Mouse (Mus musculus) testis, adult 2 months (tissue): ENCODE measurements around the gene Oscp1. TPM values are rescaled to one million over a fixed set of nuclear protein-coding genes. Genes with fewer than 3 reads are reported as not detected.
A peak's percentile ranks its signal among the peaks of the same experiment; 100 is the strongest.

Experiments
- H3K27ac ChIP-seq: fragments of 200-500 bp; 2 replicates; pipeline ENCODE4 v1.5.1; 2012; ENCODE audit warnings: low read depth, low read length; ENCODE audit not compliant: control insufficient read depth, insufficient read depth
- H3K27me3 ChIP-seq: fragments of 200-500 bp; 2 replicates; pipeline ENCODE4 v1.6.1; 2012; ENCODE audit warnings: mild to moderate bottlenecking, low read length, moderate library complexity; ENCODE audit not compliant: control insufficient read depth, insufficient read depth
- H3K36me3 ChIP-seq: fragments of 200-500 bp; 2 replicates; pipeline ENCODE4 v1.6.1; 2012; ENCODE audit warnings: mild to moderate bottlenecking, low read length; ENCODE audit not compliant: control insufficient read depth, insufficient read depth
- H3K4me1 ChIP-seq: fragments of 200-500 bp; 2 replicates; pipeline ENCODE4 v1.6.1; 2012; ENCODE audit warnings: low read length; ENCODE audit not compliant: control insufficient read depth, insufficient read depth
- H3K4me3 ChIP-seq: fragments of 200-500 bp; 2 replicates; pipeline ENCODE4 v1.5.1; 2012; ENCODE audit warnings: low read depth, mild to moderate bottlenecking, low read length, moderate library complexity, mixed read lengths; ENCODE audit not compliant: control insufficient read depth
- CTCF ChIP-seq: fragments of 200-500 bp; IDR thresholded peaks from 2 replicates; pipeline ENCODE4 v1.5.1; 2012; ENCODE audit warnings: low read depth, mild to moderate bottlenecking, inconsistent platforms, low read length, moderate library complexity; ENCODE audit not compliant: control insufficient read depth, insufficient read depth, insufficient replicate concordance
- POLR2A ChIP-seq: fragments of 200-500 bp; IDR thresholded peaks from 2 replicates; pipeline ENCODE4 v1.6.1; 2012; ENCODE audit warnings: low read depth, mild to moderate bottlenecking, inconsistent platforms, low read length, moderate library complexity; ENCODE audit not compliant: control insufficient read depth
- polyA plus RNA-seq: library from polyadenylated mRNA; depleted of rRNA; stranded (reverse); fragments of >200 nt; gene quantifications from 2 replicates; pipeline ENCODE4 v1.2.3, GENCODE M21; 2012

The Oscp1 gene
- polyA plus RNA-seq, 1 experiment, result 189 TPM

DNA sequence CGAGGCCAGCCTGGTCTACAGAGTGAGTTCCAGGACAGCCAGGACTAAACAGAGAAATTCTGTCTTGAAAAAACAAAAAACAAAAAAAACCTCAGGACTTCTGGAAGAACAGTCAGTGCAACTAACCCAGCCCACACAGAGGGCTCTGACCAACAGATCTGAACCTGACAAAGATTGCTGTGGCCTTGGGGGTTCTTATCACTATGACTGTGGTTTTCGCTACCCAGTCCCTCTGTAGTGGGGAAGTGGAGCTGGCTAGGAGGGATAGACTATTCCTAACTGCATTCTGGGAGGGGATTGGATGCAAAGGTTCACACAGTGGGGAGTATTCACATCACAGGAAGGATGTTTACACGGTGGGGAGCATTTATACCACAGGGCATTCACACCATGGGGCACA lies 29.3 kb upstream of the Oscp1 start:
- no peak overlapping the region for H3K4me3 ChIP-seq
- H3K27me3 ChIP-seq, result no peaks in the 10 kb centered on the region
- no peak overlapping the region for H3K27ac ChIP-seq
- TF ChIP-seq POLR2A (no peak), CTCF (no peak)
- H3K36me3 ChIP-seq, result no peaks in the 10 kb centered on the region
- peaks cover 6% of the 10 kb centered on the region for H3K4me1 ChIP-seq

DNA sequence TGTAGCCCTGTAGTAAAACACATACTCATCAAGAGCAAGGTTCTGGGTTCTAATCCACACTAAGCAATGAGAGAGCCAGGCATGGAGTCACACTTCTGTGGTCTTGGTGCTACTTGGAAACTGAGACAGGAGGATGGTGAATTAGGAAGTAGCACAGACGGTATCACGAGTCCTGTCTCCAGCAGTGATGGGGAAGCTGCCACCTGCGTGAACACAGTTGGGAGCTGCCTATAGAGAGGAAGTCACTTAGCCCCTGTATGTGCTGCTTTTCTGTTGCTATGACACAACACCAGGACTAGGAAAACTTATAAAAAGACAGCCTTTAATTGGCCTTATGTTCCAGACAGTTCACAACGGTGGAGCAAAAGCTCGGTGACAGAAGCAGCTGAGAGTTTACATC lies 27.7 kb upstream of the Oscp1 start:
- Histone ChIP-seq H3K4me3 (no peak overlapping the region), H3K4me1 (no peaks in the 10 kb centered on the region)

DNA sequence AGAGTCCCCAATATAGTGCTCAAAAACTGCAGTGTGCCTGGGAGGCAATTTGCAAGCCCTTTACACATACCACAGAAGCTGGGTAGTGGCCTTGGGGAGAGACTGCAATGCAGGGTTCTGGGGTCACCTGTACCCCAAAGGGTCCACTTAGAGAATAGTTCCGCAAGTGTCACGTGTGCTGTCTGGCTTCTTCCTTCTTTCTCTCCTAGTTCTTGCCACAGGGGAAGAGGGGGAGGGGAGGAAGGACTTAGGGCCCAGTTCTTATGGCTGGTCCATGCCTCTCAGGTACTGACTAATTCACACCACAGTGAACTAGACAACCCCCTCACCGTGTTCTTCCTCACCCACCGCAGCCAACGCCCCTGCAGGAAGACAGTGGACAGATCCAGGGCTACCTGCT lies 23.0 kb upstream of the Oscp1 start:
- H3K27ac ChIP-seq, result no peak overlapping the region
- TF ChIP-seq CTCF, result no peak
- no peak for TF ChIP-seq POLR2A
- no peaks in the 10 kb centered on the region for H3K36me3 ChIP-seq
- no peak overlapping the region for H3K4me3 ChIP-seq
- H3K4me1 ChIP-seq, result no peaks in the 10 kb centered on the region
- H3K27me3 ChIP-seq, result no peaks in the 10 kb centered on the region

More for the DNA sequence above, 27.7 kb upstream of the Oscp1 start:
- Histone ChIP-seq H3K36me3 (no peaks in the 10 kb centered on the region), H3K27ac (no peak overlapping the region), H3K27me3 (no peaks in the 10 kb centered on the region)
- TF ChIP-seq CTCF (no peak), POLR2A (no peak)

DNA sequence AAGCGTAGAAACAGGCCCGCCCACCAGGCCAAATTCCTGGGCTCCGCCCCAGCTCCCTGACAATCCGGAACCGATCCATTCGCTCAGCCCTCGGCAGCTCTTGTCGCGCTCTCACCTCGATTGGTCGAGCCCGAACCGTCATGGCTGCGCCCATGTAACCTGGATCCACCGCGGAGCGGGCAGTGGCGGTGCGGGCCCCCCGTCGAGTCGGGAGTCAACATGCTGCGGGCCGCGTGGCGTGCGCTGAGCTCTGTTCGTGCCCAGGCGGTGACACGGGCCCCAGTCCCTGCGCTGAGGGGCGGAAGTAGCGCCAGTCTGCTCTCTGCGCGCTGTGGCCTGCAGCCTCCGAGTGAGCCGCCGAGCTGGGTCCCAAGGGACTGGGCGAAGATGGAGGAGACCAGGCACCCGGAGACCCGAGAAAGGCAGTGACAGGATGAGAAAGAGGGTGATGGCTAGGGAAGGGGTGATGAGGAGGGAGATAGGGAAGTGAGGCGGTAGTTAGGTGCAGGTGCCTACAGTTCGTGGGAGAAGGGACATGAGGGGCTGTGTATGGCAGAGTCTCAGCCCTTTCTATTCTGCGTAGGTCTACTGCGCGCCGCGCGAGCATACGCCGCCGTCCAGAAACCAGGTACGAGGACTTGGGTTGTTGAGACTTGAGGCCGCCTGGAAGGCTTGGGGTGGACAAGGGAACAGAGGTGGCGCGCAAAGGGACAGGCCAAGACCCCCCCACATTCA lies 11.3 kb upstream of the Oscp1 start, which contains the start of gene Mrps15:
Gene Mrps15 (plus strand): TSS at position 75 of the 735 bp plus-strand sequence.
- H3K27ac ChIP-seq, result peak within 1 kb of the TSS; percentile 68
- peak within 1 kb of the TSS; percentile 87 for H3K4me3 ChIP-seq
- peaks cover 2% of the 10 kb centered on the region; the same call in 1 of the 2 replicates for H3K4me1 ChIP-seq
- H3K36me3 ChIP-seq, result no peaks in the 10 kb centered on the region
- TF ChIP-seq POLR2A (peak; percentile 76), CTCF (no peak)
- H3K27me3 ChIP-seq, result no peaks in the 10 kb centered on the region

DNA sequence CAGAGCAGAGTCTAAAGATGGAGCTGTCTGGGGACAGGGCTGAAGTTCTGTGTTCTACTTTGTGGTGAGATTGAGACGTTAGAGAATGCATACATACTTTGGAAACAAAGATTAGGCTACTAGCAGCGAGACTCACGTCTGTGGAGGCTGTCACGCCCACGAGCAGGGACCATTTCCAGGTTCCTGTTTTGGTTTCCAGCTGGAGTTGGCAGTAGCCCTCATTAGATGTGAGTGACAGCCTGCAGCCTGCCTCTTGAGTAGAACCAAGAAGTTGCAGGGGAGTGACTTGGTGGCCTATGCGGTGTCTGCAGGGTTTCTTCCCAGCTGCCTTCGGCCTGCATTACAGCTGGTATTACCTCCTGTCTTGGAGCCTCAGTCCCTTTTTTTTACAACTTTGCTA lies 6.7 kb upstream of the Oscp1 start:
- no peak overlapping the region for H3K27ac ChIP-seq
- peaks cover under 1% of the 10 kb centered on the region; the same call in 1 of the 2 replicates for H3K4me1 ChIP-seq
- no peak overlapping the region for H3K4me3 ChIP-seq
- peaks cover 2% of the 10 kb centered on the region; the same call in 1 of the 2 replicates for H3K36me3 ChIP-seq
- TF ChIP-seq POLR2A, result no peak
- TF ChIP-seq CTCF, result no peak
- H3K27me3 ChIP-seq, result no peaks in the 10 kb centered on the region

DNA sequence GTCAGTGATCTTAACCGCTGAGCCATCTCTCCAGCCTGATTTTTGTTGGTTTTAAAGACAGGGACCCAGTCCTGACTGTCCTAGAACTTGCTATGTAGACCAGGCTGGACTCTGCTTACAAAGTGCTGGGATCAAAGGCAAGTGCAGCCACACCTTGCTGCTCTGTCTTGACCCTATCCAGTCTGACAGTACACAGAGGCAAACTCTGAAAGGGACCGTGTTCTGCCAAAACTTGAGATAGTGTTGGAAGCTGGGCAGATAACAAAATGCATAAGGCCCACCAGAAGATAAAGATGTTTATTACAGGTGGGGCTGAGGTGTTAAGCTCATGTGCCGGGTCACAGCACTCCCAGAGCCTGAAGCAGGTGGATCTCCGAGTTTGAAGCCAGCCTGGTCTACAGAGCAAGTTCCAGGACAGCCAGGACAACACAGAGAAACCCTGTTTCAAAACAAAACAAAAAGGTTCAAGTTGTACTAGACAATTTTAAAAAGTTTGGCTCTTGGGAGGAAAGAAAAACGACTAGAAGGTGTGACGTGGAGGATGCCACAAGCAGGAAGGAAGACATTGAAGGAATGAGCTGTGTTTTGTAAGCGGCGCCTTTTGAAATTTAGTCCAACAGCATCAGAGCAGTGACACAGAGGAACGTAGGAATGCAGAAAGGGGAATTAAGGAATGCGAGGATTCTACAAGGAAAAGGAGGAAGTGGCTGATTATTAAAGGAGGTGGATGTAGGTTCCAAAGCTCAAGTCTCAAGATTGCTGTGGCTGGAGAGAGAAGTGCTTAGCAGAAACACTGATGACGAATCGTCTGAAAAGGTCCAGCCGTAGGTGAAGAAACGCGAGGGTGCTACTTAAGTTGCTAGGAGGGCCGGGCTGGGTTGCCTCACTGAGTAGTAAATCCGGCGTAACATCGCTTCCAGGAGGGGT lies 895 bp upstream of the Oscp1 start:
- Histone ChIP-seq H3K27me3 (no peaks in the 10 kb centered on the region), H3K4me1 (peaks cover 3% of the 10 kb centered on the region; the same call in 1 of the 2 replicates), H3K27ac (peak overlapping the region; percentile 79), H3K36me3 (peaks cover 2% of the 10 kb centered on the region; the same call in 1 of the 2 replicates), H3K4me3 (peak overlapping the region; percentile 99)
- no peak for TF ChIP-seq POLR2A
- TF ChIP-seq CTCF, result no peak

DNA sequence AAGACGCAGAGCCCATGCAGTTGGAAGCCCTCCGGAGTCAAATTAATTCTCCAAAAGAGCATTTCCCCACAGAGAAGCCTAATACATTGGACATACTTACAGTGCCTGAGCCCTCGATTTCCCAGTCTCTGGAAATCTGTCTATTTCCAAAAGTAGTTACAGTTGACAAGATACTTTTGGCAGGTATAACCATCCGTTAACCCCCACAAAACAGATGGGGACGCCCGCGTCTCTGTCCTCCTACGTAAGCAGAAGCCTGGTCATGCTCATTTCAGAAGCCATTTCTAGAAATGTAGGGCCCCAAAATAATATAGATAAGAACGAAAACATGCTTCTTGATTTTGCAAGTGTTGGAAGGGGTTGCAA lies 615 bp downstream of the Oscp1 start:
- Histone ChIP-seq H3K4me1 (peaks cover 3% of the 10 kb centered on the region; the same call in 1 of the 2 replicates), H3K36me3 (peaks cover 2% of the 10 kb centered on the region; the same call in 1 of the 2 replicates), H3K4me3 (peak overlapping the region; percentile 99), H3K27me3 (no peaks in the 10 kb centered on the region), H3K27ac (peak overlapping the region; percentile 87)
- TF ChIP-seq CTCF (no peak), POLR2A (no peak)
